Mouse (Mus musculus): ENCODE data around the gene Itpripl2.
A peak's percentile ranks its signal among the peaks of the same experiment; 100 is the strongest.

Gene Itpripl2

DNA sequence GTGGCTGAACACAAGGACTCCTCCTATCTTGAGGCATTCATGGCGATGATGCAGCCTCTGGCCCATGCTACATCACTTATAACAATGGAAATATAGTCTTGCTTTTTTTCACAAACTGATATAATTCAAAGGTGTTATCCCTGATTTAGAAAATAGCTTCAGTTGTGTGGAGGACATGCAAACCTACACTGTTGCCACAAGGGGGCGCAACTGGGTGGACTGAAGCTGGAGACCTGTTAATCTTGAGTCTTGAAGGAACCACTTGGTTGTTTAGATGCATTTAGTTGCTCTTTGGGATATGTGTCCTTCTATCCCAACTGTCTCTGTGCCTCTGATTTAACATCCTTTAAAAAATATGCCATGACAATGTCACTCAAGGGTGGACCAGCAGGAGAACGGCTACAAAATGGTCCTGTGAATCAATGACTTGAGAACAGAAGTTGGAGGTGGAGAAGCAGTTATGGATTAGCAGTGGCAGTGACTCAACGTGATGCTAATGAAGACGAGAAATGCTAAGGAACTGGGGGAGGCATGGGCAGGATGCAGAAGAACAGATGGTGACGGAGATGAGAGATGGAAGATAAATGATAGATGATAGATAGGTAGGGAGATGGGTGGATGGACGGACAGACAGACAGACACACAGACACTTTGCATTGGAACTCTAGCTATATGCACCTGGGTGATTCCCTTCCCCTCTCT is 54.5 kb downstream of the Itpripl2 start:
- DNase-seq: peak; percentile 69

Data from thymus, postnatal 4 days (tissue).